Mouse (Mus musculus) cortical plate, adult 2 months (tissue): Measurements from ENCODE around the gene 9530053A07Rik.

Source experiments
- CTCF ChIP-seq: fragments of 200-500 bp; IDR thresholded peaks from 2 replicates; pipeline ENCODE4 v1.5.1; 2011; ENCODE audit warnings: mild to moderate bottlenecking, control low read depth, low read length; ENCODE audit not compliant: insufficient read depth; ENCODE audit errors: extremely low read depth
- POLR2A ChIP-seq: fragments of 200-500 bp; IDR thresholded peaks from 2 replicates; pipeline ENCODE4 v1.6.1; 2011; ENCODE audit warnings: mild to moderate bottlenecking, low read length, control low read depth; ENCODE audit not compliant: insufficient read depth; ENCODE audit errors: extremely low read depth

GRCm38 (mm10) chr7:28151584-28152221, 22.4 kb downstream of the 9530053A07Rik start:
- TF ChIP-seq CTCF (peak; percentile 52; the same call in 1 of the 2 replicates), POLR2A (no peak)
